Mouse (Mus musculus): ENCODE measurements around the gene Sap30. TPM values are rescaled to one million over a fixed set of nuclear protein-coding genes. Genes with fewer than 3 reads are reported as not detected.
A peak's percentile ranks its signal among the peaks of the same experiment; 100 is the strongest.

The Sap30 gene
- total RNA-seq (2014; rRNA removed; ENCODE audit: low replicate concordance) (57.2 and 106 TPM in 2 replicates), polyA plus RNA-seq (2015; fragmentation: Nextera tagmentation; extraction: Ambion mirVana) (36.7 and 37.7 TPM in 2 replicates)

DNA sequence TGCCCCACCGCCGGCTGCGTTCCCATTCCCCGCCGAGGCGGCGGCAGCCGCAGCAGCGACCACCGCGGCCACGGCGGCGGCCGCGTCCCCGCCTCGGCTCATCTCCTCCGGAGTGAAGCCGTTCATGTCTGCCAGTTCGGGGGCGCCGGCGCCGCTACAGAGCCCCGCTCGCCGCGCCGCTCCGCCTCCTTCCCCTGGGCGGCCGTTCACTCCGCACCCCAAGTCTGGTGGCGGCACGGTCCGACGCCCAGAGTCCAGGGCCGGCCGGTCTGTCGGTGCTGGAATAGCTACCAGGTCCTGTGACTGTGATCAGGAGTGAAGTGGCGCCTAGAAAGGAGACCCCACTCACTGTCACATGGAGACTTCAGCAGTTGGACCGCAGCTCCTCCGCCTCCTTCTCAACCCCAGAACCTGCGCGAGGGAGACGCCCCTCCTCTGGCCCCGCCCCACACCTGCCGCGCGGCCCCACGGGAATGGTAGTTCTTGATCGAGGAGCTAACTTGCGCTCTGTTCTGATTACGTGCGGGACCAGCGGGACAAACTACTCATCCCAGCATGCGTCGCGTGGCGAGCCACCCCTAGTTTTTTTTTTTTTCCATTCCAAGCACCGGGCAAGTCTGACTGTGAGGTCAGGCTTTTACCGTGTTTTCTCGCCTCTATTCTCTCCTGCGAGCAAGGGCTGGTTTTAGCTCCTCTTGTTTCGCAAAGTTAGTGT is at the start of gene Sap30:
Gene Sap30, minus strand, starts transcription at position 420 of the 715 bp plus-strand sequence.
- Histone ChIP-seq H3K27me3 (ENCODE audit: control insufficient read depth, insufficient read depth, low read length) (no peaks in the 10 kb centered on the region), H3K27ac (ENCODE audit: low read depth) (peak within 1 kb of the TSS; percentile 91), H3K4me1 (ENCODE audit: control insufficient read depth, insufficient read depth) (0 out of 2 replicates have a peak, but pooled peaks cover 9% of the 10 kb centered on the region), H3K4me2 (ENCODE audit: low read depth, low read length) (peak within 1 kb of the TSS; percentile 94), H3K36me3 (replicated peaks; ENCODE audit: control insufficient read depth, insufficient read depth, low read length) (peaks cover 8% of the 10 kb centered on the region), H3K9me3 (replicated peaks; ENCODE audit: control insufficient read depth, low read length) (no peaks in the 10 kb centered on the region), H3K4me3 (ENCODE audit: low read depth, low read length) (peak within 1 kb of the TSS; percentile 93), H3K9ac (replicated peaks; ENCODE audit: low read depth, low read length) (peak within 1 kb of the TSS; percentile 85)
- under 1% methylated on average over 61 of the region's 66 CpGs for WGBS
- ATAC-seq (ENCODE audit: insufficient read depth, low read depth) (peak; percentile 96), DNase-seq (ENCODE audit: low spot score) (peak; percentile 98)
- TF ChIP-seq EP300 (IDR thresholded peaks at IDR 0.05; ENCODE audit: low read depth) (0 out of 2 replicates have a peak, but pooled peaks have one; percentile 36), CTCF (IDR thresholded peaks at IDR 0.05; ENCODE audit: low read depth) (no peak)

DNA sequence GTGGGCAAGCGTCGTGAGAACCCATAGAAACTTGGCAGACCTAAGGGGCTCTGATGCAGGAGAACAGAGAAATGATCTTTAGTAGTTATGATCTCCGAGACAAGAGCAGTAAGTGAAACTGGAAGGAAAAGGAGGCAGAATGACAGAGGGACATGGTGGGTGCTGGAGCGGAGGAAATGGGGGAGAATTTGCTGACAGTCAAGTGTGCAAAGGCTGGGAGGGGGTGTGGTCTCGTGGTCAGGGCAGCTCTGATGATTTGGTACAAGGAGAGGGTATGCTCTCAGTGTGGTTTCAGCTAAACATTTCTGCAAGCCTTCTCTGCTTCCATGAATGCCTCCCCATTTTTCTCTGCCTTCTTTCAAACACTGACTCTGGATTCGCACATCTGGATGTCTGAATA is 48.5 kb upstream of the Sap30 start:
- Histone ChIP-seq H3K36me3 (replicated peaks; ENCODE audit: control insufficient read depth, insufficient read depth, low read length) (peaks cover 10% of the 10 kb centered on the region; the same call in 1 of the 2 replicates), H3K27ac (ENCODE audit: low read depth) (no peak overlapping the region), H3K4me2 (ENCODE audit: low read depth, low read length) (no peak overlapping the region), H3K4me3 (ENCODE audit: low read depth, low read length) (no peak overlapping the region), H3K9ac (replicated peaks; ENCODE audit: low read depth, low read length) (no peak overlapping the region), H3K9me3 (replicated peaks; ENCODE audit: control insufficient read depth, low read length) (no peaks in the 10 kb centered on the region), H3K27me3 (ENCODE audit: control insufficient read depth, insufficient read depth, low read length) (no peaks in the 10 kb centered on the region), H3K4me1 (ENCODE audit: control insufficient read depth, insufficient read depth) (no peaks in the 10 kb centered on the region)
- ATAC-seq (ENCODE audit: insufficient read depth, low read depth) = no peak
- 91% methylated on average over 6 of the region's 6 CpGs for WGBS
- TF ChIP-seq CTCF (IDR thresholded peaks at IDR 0.05; ENCODE audit: low read depth) (no peak), EP300 (IDR thresholded peaks at IDR 0.05; ENCODE audit: low read depth) (no peak)
- no peak for DNase-seq (ENCODE audit: low spot score)

GRCm38 (mm10) chr8:57534495-57534894 is 46.8 kb upstream of the Sap30 start:
- WGBS = 75% methylated on average over 4 of the region's 4 CpGs
- Histone ChIP-seq H3K9me3 (replicated peaks; ENCODE audit: control insufficient read depth, low read length) (no peaks in the 10 kb centered on the region), H3K4me1 (ENCODE audit: control insufficient read depth, insufficient read depth) (no peaks in the 10 kb centered on the region), H3K27ac (ENCODE audit: low read depth) (no peak overlapping the region), H3K9ac (replicated peaks; ENCODE audit: low read depth, low read length) (no peak overlapping the region), H3K36me3 (replicated peaks; ENCODE audit: control insufficient read depth, insufficient read depth, low read length) (peaks cover 10% of the 10 kb centered on the region; the same call in 1 of the 2 replicates), H3K4me2 (ENCODE audit: low read depth, low read length) (no peak overlapping the region), H3K27me3 (ENCODE audit: control insufficient read depth, insufficient read depth, low read length) (no peaks in the 10 kb centered on the region), H3K4me3 (ENCODE audit: low read depth, low read length) (no peak overlapping the region)
- no peak for DNase-seq (ENCODE audit: low spot score)
- ATAC-seq (ENCODE audit: insufficient read depth, low read depth) = no peak
- no peak for TF ChIP-seq CTCF (IDR thresholded peaks at IDR 0.05; ENCODE audit: low read depth)

DNA sequence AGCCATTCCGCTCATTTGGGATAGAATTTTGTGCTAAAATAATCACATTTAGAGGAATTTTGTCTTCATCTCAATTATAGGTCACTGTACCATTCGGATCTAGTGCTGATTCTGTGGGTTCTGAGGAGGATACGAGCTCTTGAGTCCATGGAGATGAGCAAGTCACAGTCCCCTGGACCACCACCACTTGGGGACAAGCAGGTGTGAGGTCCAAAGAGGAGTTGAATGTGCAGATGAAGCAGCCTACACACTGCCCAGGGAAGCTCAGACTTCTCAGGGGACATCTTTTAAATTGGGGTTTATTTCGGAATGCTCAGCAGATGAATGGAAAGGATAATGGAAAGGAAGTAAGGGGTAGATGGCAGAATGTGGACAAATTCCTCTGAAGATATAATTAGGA is 45.4 kb upstream of the Sap30 start:
- Histone ChIP-seq H3K4me2 (ENCODE audit: low read depth, low read length) (no peak overlapping the region), H3K27me3 (ENCODE audit: control insufficient read depth, insufficient read depth, low read length) (no peaks in the 10 kb centered on the region), H3K9me3 (replicated peaks; ENCODE audit: control insufficient read depth, low read length) (no peaks in the 10 kb centered on the region), H3K4me3 (ENCODE audit: low read depth, low read length) (no peak overlapping the region), H3K27ac (ENCODE audit: low read depth) (no peak overlapping the region), H3K4me1 (ENCODE audit: control insufficient read depth, insufficient read depth) (no peaks in the 10 kb centered on the region), H3K36me3 (replicated peaks; ENCODE audit: control insufficient read depth, insufficient read depth, low read length) (peaks cover 10% of the 10 kb centered on the region; the same call in 1 of the 2 replicates), H3K9ac (replicated peaks; ENCODE audit: low read depth, low read length) (no peak overlapping the region)
- DNase-seq (ENCODE audit: low spot score) (no peak), ATAC-seq (ENCODE audit: insufficient read depth, low read depth) (no peak)
- 86% methylated on average over 4 of the region's 4 CpGs for whole genome bisulfite sequencing
- TF ChIP-seq CTCF (IDR thresholded peaks at IDR 0.05; ENCODE audit: low read depth) = no peak
- no peak for TF ChIP-seq EP300 (IDR thresholded peaks at IDR 0.05; ENCODE audit: low read depth)

- H3K36me3 ChIP-seq (replicated peaks; ENCODE audit: control insufficient read depth, insufficient read depth, low read length) = peaks cover 7% of the 10 kb centered on the region; the same call in 1 of the 2 replicates
- no peaks in the 10 kb centered on the region for H3K4me1 ChIP-seq (ENCODE audit: control insufficient read depth, insufficient read depth)
- no peaks in the 10 kb centered on the region for H3K9me3 ChIP-seq (replicated peaks; ENCODE audit: control insufficient read depth, low read length)
- no peak overlapping the region for H3K4me3 ChIP-seq (ENCODE audit: low read depth, low read length)
- H3K4me2 ChIP-seq (ENCODE audit: low read depth, low read length) = no peak overlapping the region
- H3K27me3 ChIP-seq (ENCODE audit: control insufficient read depth, insufficient read depth, low read length) = no peaks in the 10 kb centered on the region
- TF ChIP-seq CTCF (IDR thresholded peaks at IDR 0.05; ENCODE audit: low read depth) (peak; percentile 38), EP300 (IDR thresholded peaks at IDR 0.05; ENCODE audit: low read depth) (no peak)
- WGBS = 69% methylated on average over 2 of the region's 2 CpGs
- no peak overlapping the region for H3K27ac ChIP-seq (ENCODE audit: low read depth)
- ATAC-seq (ENCODE audit: insufficient read depth, low read depth) (no peak), DNase-seq (ENCODE audit: low spot score) (no peak)
- H3K9ac ChIP-seq (replicated peaks; ENCODE audit: low read depth, low read length) = no peak overlapping the region
Observed at GRCm38 (mm10) chr8:57532223-57532622, 44.6 kb upstream of the Sap30 start.

Measured in heart, postnatal 0 days (tissue).